Mouse (Mus musculus): ENCODE measurements around the gene Pitpnc1.

DNA sequence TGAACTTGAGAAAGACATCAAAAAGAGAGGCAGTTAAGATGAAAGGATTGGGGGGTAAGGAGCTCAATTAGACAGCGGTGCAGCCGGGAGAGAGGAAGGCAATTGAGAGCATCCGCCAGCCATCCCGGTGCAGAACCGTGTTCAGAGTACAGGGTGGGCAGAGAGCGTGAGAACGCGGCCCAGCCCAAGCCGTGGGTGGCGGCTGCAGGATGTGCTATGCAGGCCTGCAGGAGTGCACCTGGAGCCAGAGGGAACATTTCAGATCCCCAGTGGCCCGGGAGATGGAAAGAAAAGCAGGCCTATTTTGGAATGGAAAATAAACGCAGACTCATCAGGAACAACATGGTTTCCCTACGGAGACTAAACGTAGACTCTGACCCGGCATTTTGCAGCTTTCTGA lies 155.0 kb downstream of the Pitpnc1 start:
- TF ChIP-seq CTCF (conservative IDR thresholded peaks at IDR 0.05; ENCODE audit: low read length) (no peak), NANOG (IDR thresholded peaks at IDR 0.05; ENCODE audit: borderline replicate concordance, low read length) (no peak), POU5F1 (IDR thresholded peaks at IDR 0.05; ENCODE audit: borderline replicate concordance, low read length) (no peak)

Measured in E14TG2a.4 (cell line).